Mouse (Mus musculus) mouse trophoblast stem cell (cell line): Measurements from ENCODE around the gene Megf9.

Experiments used
- in situ Hi-C, 2 experiments: fragments of 300-500 bp; cut with MseI, MboI; formaldehyde crosslinking; loops; 2 replicates in 1 of 2; 3 replicates in 1 of 2; pipeline ENCODE4 v1.15.1; 2025

The Megf9 gene

GRCm38 (mm10) chr4:70534891-70535269, at the start of gene Megf9:
TSS of gene Megf9 (minus strand) at chr4:70534995.
- in situ Hi-C loops: no loop called here

GRCm38 (mm10) chr4:70579654-70580053, 44.9 kb upstream of the Megf9 start:
- in situ Hi-C loops: loop anchor here (10.0 kb wide), 2 partner anchors 115 to 125 kb away; no protein-coding TSS in a partner anchor

GRCm38 (mm10) chr4:70578301-70578700, 43.5 kb upstream of the Megf9 start:
- in situ Hi-C loops: loop anchor here (10.0 kb wide), 2 partner anchors 114 to 124 kb away; no protein-coding TSS in a partner anchor

- in situ Hi-C loops: loop anchor here (10.0 kb wide), 2 partner anchors 111 to 121 kb away; no protein-coding TSS in a partner anchor
These were observed 41.3 kb upstream of the Megf9 start for GRCm38 (mm10) chr4:70576096-70576495.

GRCm38 (mm10) chr4:70573926-70574325, 39.1 kb upstream of the Megf9 start:
- in situ Hi-C loops: loop anchor here (10.0 kb wide), 2 partner anchors 109 to 119 kb away; no protein-coding TSS in a partner anchor

- in situ Hi-C loops: no loop called here
These were observed 19.1 kb upstream of the Megf9 start for GRCm38 (mm10) chr4:70553888-70554287.

- in situ Hi-C loops: no loop called here
These were observed 18.5 kb upstream of the Megf9 start for GRCm38 (mm10) chr4:70553230-70553797.

- in situ Hi-C loops: no loop called here
These were observed 17.3 kb upstream of the Megf9 start for GRCm38 (mm10) chr4:70552120-70552519.

GRCm38 (mm10) chr4:70547411-70548148, 12.8 kb upstream of the Megf9 start:
- in situ Hi-C loops: no loop called here

- in situ Hi-C loops: no loop called here
These were observed 11.2 kb upstream of the Megf9 start for GRCm38 (mm10) chr4:70545869-70546542.

GRCm38 (mm10) chr4:70544390-70544789, 9.6 kb upstream of the Megf9 start:
- in situ Hi-C loops: no loop called here

GRCm38 (mm10) chr4:70542387-70542786, 7.6 kb upstream of the Megf9 start:
- in situ Hi-C loops: no loop called here

- in situ Hi-C loops: no loop called here
These were observed 5.9 kb upstream of the Megf9 start for GRCm38 (mm10) chr4:70540743-70541142.

GRCm38 (mm10) chr4:70536661-70537580, 2.1 kb upstream of the Megf9 start:
- in situ Hi-C loops: no loop called here

- in situ Hi-C loops: no loop called here
These were observed 1.0 kb upstream of the Megf9 start for GRCm38 (mm10) chr4:70535711-70536311.

GRCm38 (mm10) chr4:70535289-70535688, 494 bp upstream of the Megf9 start:
- in situ Hi-C loops: no loop called here

- in situ Hi-C loops: no loop called here
These were observed 511 bp downstream of the Megf9 start for GRCm38 (mm10) chr4:70534078-70534890.

- in situ Hi-C loops: no loop called here
These were observed 1.6 kb downstream of the Megf9 start for GRCm38 (mm10) chr4:70533056-70533805.

- in situ Hi-C loops: no loop called here
These were observed 3.8 kb downstream of the Megf9 start for GRCm38 (mm10) chr4:70531021-70531420.
